Mouse (Mus musculus) intestine, embryonic 16.5 days (tissue): ENCODE results near the gene Vmn1r14. TPM values are rescaled to one million over a fixed set of nuclear protein-coding genes. Genes with fewer than 3 reads are reported as not detected.
"Not testable (repeated sequence)": the region's sequence is repeated elsewhere in the genome, so short reads cannot be mapped to it uniquely, and the experiment has no call there.

Source experiments
- ATAC-seq: fragments of 200-750 bp; cut with Nextera tagmentation; 2 replicates; pipeline ENCODE4 v1.8.0; 2017; ENCODE audit warnings: moderate TSS enrichment, moderate library complexity
- H3K27ac ChIP-seq: fragments of 300-500 bp; sonication (generic); 2 replicates; pipeline ENCODE4 v1.5.1; 2014; ENCODE audit warnings: mild to moderate bottlenecking, low read length
- H3K27me3 ChIP-seq: fragments of 300-500 bp; sonication (generic); replicated peaks from 2 replicates; pipeline ENCODE4 v1.6.1; 2014; ENCODE audit warnings: low read length, control low read depth, mixed read lengths; ENCODE audit not compliant: control insufficient read depth, insufficient read depth
- H3K36me3 ChIP-seq: fragments of 300-500 bp; sonication (generic); 2 replicates; pipeline ENCODE4 v1.6.1; 2014; ENCODE audit warnings: low read length, control low read depth; ENCODE audit not compliant: control insufficient read depth, insufficient read depth
- H3K4me1 ChIP-seq: fragments of 300-500 bp; sonication (generic); 2 replicates; pipeline ENCODE4 v1.6.1; 2014; ENCODE audit warnings: low read length, control low read depth, mixed read lengths; ENCODE audit not compliant: control insufficient read depth, insufficient read depth
- H3K4me2 ChIP-seq: fragments of 300-500 bp; sonication (generic); 2 replicates; pipeline ENCODE4 v1.6.1; 2014; ENCODE audit warnings: low read depth, low read length, control low read depth
- H3K4me3 ChIP-seq: fragments of 300-500 bp; sonication (generic); 2 replicates; pipeline ENCODE4 v1.5.1; 2014; ENCODE audit warnings: mild to moderate bottlenecking, low read length
- H3K9ac ChIP-seq: fragments of 300-500 bp; sonication (generic); 2 replicates; pipeline ENCODE4 v1.6.1; 2014; ENCODE audit warnings: low read depth, low read length
- H3K9me3 ChIP-seq: fragments of 300-500 bp; sonication (generic); 2 replicates; pipeline ENCODE4 v1.6.1; 2016; ENCODE audit warnings: low read length, control low read depth; ENCODE audit not compliant: control insufficient read depth
- WGBS: fragments of 180-500 bp; shearing (Covaris S2); extraction: QIAGEN DNeasy Blood & Tissue Kit; methylation state at CpG from one replicate; pipeline ENCODE4 v1.1.7; 2014; 5-methylcytosine and 5-hydroxymethylcytosine counted together
- polyA plus RNA-seq: library from polyadenylated mRNA; unstranded; fragments of >200 nt; fragmentation: Nextera tagmentation; extraction: Ambion mirVana; gene quantifications from 2 replicates; pipeline ENCODE4 v1.2.1, GENCODE M21; 2015

Vmn1r14 gene
- not detected in 2 replicates for polyA plus RNA-seq

DNA sequence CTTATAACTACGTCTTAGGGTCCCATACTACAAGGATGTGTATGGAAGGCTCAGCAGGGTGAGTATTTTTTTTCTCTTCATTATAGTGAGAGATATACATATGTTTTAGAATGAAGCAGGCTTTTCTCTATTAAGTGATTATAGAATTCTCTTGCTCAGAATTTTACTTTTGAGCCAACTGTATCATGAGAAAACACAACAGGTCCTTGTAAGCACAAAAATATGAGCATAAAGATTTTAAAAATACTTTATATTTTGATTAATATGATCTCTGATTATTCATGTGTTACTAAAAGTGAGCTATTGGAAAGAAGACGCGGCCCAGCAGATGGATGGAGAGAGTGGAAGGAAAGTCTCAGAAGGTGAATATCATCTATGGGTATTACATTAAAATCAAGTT, at the start of gene Vmn1r14:
Gene Vmn1r14, plus strand, starts transcription at position 301 of the 400 bp plus-strand sequence.
- no peak within 1 kb of the TSS for H3K4me2 ChIP-seq
- 94% methylated on average over 3 of the region's 3 CpGs for WGBS
- no peak for ATAC-seq

DNA sequence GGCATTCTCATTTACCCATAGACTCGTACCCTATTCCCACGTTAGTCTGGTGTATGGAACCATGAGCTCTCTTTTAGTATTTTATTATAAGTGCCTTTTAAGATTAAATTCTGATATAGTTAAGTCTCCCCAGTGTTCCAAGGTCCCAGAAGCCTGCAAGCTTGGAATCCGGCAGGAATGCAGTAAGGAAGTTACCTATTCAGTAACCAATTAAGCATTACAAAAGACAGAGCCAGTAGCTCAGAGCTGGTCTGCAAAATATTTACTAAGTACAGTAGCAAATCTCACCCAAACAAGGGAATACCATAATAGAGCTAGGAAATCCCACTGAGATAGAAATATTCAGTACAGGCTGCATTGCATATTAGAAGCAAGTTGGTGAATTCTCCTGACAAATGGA, 41.5 kb upstream of the Vmn1r14 start:
- H3K9ac ChIP-seq, H3K27me3 ChIP-seq, H3K4me2 ChIP-seq, H3K4me1 ChIP-seq, H3K27ac ChIP-seq, ATAC-seq, H3K4me3 ChIP-seq, H3K9me3 ChIP-seq, H3K36me3 ChIP-seq: not testable (repeated sequence)
- 50% methylated on average over 3 of the region's 3 CpGs for WGBS

More for the DNA sequence above, at the start of gene Vmn1r14:
- Histone ChIP-seq H3K36me3 (no peaks in the 10 kb centered on the region), H3K9me3 (no peaks in the 10 kb centered on the region), H3K27ac (no peak within 1 kb of the TSS), H3K27me3 (no peaks in the 10 kb centered on the region), H3K9ac (no peak within 1 kb of the TSS), H3K4me3 (no peak within 1 kb of the TSS), H3K4me1 (no peaks in the 10 kb centered on the region)

DNA sequence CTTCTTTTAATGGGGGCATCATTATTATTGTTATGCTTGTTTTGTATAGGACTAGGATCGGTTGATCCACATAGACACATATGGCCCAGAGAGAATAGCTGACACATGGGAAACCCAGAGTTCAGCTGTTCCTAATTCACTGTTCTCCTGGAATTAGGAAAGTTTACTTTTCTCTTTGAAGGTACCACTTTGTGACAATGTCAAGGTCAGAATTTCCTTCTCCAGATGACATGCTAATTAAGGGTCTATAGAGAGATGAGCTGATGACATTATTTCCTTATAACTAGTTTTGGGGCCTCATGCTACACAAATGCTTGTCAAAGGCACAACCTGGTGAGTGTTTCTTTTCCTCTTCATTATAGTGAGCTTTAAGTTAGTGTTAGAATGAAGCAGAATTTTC, 28.5 kb upstream of the Vmn1r14 start, which contains the start of gene Vmn1r13:
Gene Vmn1r13, plus strand, starts transcription at position 301 of the 400 bp plus-strand sequence.
- H3K4me1 ChIP-seq, H3K9me3 ChIP-seq, ATAC-seq, H3K4me2 ChIP-seq, H3K27me3 ChIP-seq, H3K9ac ChIP-seq, H3K4me3 ChIP-seq, H3K36me3 ChIP-seq, H3K27ac ChIP-seq: not testable (repeated sequence)
- 95% methylated on average over 1 of the region's 1 CpGs for WGBS

DNA sequence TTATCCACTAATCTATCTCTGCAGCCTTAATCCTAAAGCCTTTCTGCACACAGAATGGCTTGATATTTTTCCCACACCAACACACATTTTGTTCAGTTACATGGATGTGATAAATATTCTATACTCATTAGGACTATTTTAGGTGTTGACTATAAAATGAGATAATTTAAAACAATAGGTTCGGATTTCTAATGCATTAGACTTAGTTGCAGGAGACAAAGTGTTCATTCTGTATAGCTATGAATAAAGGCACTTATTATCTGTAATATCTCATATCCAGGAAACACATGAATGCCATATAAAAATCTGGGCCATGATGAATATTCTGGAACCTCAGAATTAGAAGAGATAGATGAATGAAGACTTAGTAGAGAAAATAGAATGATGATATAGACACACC, 26.2 kb downstream of the Vmn1r14 start, which contains the start of gene Vmn1r15:
Gene Vmn1r15, plus strand, starts transcription at position 301 of the 400 bp plus-strand sequence.
- WGBS, result 68% methylated on average over 1 of the region's 1 CpGs
- ATAC-seq, result no peak

DNA sequence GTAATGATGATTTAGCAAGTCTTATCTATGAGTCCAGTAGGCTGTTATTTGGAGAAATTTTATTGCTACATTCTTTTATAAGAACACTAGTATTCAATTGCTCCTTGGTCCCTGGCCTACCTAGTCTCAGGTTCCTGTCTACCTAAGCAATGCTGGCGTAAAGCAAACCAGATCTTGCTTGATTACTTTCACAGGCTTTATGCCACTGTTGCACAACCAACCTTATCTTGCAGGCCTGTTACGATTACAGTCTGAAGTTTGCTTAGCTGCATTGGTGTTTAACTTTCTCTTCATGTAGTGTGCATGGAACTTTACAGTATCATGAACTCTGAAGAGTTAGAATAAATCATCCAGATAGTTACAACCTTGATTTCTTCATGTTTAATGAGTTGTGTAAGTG, 29.5 kb downstream of the Vmn1r14 start:
- Histone ChIP-seq H3K27ac (no peak overlapping the region), H3K9me3 (no peaks in the 10 kb centered on the region), H3K4me3 (no peak overlapping the region), H3K4me1 (no peaks in the 10 kb centered on the region), H3K9ac (no peak overlapping the region), H3K27me3 (no peaks in the 10 kb centered on the region), H3K4me2 (no peak overlapping the region), H3K36me3 (no peaks in the 10 kb centered on the region)
- peak; percentile 95 for ATAC-seq
- WGBS, result 60% methylated on average over 2 of the region's 2 CpGs

More for the DNA sequence above, 26.2 kb downstream of the Vmn1r14 start, which contains the start of gene Vmn1r15:
- H3K9ac ChIP-seq, result no peak within 1 kb of the TSS
- no peaks in the 10 kb centered on the region for H3K36me3 ChIP-seq
- H3K4me2 ChIP-seq, result no peak within 1 kb of the TSS
- no peaks in the 10 kb centered on the region for H3K27me3 ChIP-seq
- H3K27ac ChIP-seq, result no peak within 1 kb of the TSS
- H3K4me3 ChIP-seq, result no peak within 1 kb of the TSS
- no peaks in the 10 kb centered on the region for H3K4me1 ChIP-seq
- no peaks in the 10 kb centered on the region for H3K9me3 ChIP-seq

DNA sequence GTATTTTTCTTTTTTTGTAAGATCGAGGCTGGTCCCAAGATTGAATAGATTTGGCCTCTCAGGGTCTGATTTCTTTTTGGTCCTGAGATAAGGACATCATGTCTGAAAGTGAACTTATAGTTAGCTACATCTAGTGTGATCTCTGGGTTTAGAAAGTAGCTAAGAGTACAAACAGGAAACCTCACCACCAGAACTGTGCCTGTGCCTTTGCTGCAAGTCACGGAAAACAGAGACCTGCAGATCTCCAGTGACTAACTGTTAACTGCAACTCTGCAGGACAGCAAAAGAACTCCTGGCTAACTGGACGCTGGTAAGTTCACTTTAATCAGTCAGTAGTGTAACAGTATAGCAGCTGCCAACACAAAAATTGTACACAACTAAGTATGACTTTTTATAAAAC, 40.4 kb downstream of the Vmn1r14 start:
- WGBS, result 66% methylated on average over 3 of the region's 3 CpGs
- Histone ChIP-seq H3K4me2 (no peak overlapping the region), H3K9me3 (no peaks in the 10 kb centered on the region), H3K4me3 (no peak overlapping the region), H3K27ac (no peak overlapping the region), H3K36me3 (no peaks in the 10 kb centered on the region), H3K4me1 (no peaks in the 10 kb centered on the region), H3K9ac (no peak overlapping the region), H3K27me3 (no peaks in the 10 kb centered on the region)
- no peak for ATAC-seq

DNA sequence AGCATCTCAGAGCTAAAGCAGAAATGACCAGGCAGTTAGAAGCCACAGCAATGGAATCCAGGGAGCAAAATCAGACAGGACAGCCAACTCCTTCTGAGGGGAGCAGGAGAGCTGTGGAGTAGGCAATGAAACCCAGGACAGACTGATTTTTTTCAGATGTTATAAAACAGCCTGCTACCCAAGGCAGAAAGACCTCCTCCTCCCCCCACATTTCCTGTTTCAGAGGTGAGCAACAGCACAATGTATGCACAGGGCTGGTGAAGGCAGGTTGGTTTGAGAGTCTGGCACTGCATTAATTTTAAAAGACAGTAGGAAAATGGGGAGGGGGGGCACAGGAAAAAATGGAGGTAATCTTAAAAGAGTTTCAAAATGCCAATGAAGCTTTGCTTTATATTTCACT, 41.0 kb downstream of the Vmn1r14 start:
- Histone ChIP-seq H3K36me3 (no peaks in the 10 kb centered on the region), H3K9ac (no peak overlapping the region), H3K27ac (no peak overlapping the region), H3K4me2 (no peak overlapping the region), H3K9me3 (no peaks in the 10 kb centered on the region), H3K27me3 (no peaks in the 10 kb centered on the region), H3K4me3 (no peak overlapping the region), H3K4me1 (no peaks in the 10 kb centered on the region)
- no peak for ATAC-seq

DNA sequence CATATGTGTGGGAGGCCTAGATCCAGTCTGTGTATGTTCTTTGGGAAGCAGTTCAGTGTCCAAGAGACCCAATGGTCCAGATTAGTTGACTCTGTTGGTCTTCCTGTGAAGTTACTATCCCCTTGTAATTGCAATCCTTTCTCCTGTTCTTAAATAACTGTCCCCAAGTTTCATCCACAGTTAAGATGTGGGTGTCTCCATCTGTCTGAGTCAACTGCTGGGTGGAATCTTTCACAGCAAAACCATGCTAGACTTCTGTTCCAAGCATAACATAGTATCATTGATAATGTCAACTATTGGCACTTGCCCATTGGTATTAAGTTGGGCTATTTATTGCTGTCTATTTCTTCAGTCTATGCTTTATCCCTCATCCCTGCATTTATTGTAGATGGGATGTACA, 47.5 kb downstream of the Vmn1r14 start:
- Histone ChIP-seq H3K4me3 (no peak overlapping the region), H3K9ac (no peak overlapping the region), H3K27me3 (no peaks in the 10 kb centered on the region), H3K4me2 (no peak overlapping the region), H3K27ac (no peak overlapping the region), H3K4me1 (no peaks in the 10 kb centered on the region), H3K36me3 (no peaks in the 10 kb centered on the region), H3K9me3 (no peaks in the 10 kb centered on the region)
- ATAC-seq, result no peak
